Mouse (Mus musculus): ENCODE measurements around the gene Gm39566.
A peak's percentile ranks its signal among the peaks of the same experiment; 100 is the strongest.

Gene Gm39566

DNA sequence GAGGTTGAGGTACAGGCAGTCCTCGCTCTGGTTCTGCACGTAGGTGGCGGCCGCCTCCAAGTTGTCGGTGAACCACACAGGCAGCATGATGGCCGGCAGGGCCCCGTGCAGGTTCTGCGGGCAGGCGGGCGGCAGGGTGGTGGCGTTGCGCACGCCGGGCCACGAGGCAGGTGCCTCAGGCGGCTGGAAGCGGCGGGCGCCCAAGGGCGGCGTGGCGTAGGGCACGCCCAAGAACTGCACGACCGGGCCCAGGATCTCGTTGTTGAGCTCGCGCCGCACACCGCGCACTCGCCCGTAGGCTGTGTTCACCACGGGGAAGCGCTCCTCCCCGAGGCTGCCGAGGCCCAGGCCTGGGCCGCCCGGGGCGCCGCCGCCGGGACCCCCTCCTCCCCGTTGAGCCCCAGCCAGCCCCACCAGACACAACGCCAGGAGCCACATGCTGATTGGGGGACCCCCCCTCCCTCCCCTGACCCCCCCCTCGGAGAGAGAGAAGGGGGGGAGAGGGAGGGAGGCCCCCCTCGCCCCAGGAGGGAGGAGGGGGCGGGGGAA lies 19.0 kb upstream of the Gm39566 start:
- no peak for DNase-seq (ENCODE audit: low spot score in 2 of 2)

- DNase-seq (ENCODE audit: low spot score in 2 of 2): no peak
These were observed 18.5 kb upstream of the Gm39566 start for GRCm38 (mm10) chr11:69833554-69833953.

- DNase-seq (ENCODE audit: low spot score in 2 of 2): no peak
These were observed 13.7 kb upstream of the Gm39566 start for GRCm38 (mm10) chr11:69828832-69829231.

- no peak for DNase-seq (ENCODE audit: low spot score in 2 of 2)
These were observed 8.4 kb upstream of the Gm39566 start for GRCm38 (mm10) chr11:69823456-69823855.

- no peak for DNase-seq (ENCODE audit: low spot score in 2 of 2)
These were observed 7.0 kb upstream of the Gm39566 start, which contains the start of gene Spem1 for GRCm38 (mm10) chr11:69822080-69822479. TSS of gene Spem1 (minus strand) at chr11:69822180.

GRCm38 (mm10) chr11:69818871-69819270 lies 3.8 kb upstream of the Gm39566 start:
- no peak for DNase-seq (ENCODE audit: low spot score in 2 of 2)

- DNase-seq (ENCODE audit: low spot score in 2 of 2): no peak
These were observed 3.3 kb upstream of the Gm39566 start, which contains the start of gene Spem2 for GRCm38 (mm10) chr11:69818365-69818764. TSS of gene Spem2 (minus strand) at chr11:69818465.

DNA sequence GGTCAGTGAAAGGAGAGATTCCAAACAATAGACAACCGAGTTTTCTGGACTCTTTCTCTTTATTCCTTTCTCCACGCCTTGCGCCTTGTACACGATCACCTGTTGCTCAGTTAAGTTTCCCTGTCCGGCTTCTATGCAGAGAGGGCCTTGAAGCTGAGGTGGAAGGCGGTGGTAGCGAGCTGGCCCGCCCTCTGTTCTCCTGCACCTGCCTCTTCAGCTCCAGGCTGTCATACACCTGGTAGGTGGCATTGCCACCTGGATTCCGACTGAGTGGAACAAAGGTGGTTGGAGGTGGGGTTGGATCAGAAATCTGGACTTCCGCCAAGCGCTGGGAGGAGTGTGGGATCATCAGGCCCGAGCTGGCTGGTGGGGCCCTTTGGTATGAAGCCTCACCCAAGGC lies 1.4 kb upstream of the Gm39566 start:
- DNase-seq (ENCODE audit: low spot score in 2 of 2): no peak

GRCm38 (mm10) chr11:69810280-69810679 lies 4.8 kb downstream of the Gm39566 start:
- DNase-seq (ENCODE audit: low spot score in 2 of 2): no peak

DNA sequence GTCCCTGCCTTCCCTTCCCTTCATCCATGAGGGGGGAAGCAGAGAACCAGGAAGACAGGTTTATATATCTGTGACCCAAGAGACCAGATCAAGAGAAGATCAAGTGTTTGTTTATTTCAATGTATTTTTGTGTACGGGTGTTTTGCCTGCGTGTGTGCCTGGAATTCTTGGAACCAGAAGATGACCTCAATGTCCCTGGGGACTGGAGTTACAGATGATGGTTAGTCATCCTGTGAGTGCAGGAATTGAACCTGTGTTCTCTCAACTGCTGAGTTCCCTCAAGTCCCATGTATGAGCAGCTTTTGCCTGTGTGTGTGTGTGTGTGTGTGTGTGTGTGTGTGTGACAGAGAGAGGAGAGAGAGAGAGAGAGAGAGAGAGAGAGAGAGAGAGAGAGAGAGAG lies 7.5 kb downstream of the Gm39566 start:
- DNase-seq (ENCODE audit: low spot score in 2 of 2): no peak

DNA sequence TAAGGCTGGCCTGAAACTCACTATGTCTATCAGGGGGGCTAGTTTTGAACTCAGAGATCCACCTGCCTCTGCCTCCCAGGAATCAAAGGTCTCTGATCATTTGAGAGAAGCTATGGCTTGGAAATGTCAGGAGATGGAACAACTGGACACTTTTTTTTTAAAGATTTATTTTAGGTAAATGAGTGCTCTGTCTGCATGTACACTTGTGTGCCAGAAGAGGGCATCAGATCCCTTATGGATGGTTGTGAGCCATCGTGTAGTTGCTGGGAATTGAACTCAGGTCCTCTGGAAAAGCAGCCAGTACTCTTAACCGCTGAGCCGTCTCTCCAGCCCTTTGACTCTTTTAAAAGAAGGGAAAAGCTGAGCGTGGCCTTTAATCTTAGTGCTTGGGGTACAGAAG lies 8.7 kb downstream of the Gm39566 start:
- no peak for DNase-seq (ENCODE audit: low spot score in 2 of 2)

DNA sequence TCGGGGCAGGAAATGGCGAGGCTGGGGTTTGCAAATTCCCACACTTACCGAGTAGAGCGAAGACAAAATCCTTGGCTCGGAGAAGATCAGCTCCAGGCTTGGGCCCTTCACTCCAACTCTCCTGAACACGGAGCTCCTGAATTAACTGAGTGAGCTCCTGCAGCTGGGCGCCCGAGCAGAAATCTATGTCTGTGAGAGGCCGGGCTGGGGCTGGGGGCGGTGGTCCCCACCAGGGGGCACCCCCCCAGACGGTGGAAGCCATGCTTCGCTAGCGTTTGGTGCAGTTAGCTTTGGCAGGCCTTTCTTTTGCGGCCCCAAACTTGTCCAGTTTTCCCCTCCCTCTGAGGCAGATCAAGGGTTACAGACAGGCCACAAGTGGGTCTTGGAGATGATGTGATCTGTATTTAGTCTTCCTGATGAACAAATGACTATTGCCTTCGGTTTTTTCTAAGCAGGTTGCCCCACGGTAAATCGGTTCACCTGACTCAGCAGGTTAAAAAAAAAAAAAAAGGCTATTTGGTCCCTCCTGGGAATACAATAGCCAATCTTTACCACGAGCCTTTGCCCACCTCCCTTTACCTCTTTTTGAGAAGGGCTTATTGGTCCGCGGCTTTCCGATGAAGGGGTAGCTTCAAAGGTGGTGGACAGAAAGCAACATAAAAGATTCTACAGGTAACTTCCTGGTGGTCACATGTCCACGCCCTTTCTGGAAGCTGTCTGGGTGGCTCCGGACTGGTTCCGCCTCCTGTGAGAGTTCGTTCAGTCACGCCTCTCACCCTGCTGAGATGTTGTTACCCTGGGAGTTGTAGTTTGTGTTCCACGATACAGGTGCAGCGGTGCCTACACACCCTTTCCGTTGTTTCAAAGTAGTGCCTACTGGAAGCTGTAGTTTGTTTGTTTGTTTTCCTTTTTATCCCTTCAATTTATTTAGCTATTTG lies 9.9 kb downstream of the Gm39566 start, which contains the start of gene Tmem102:
Gene Tmem102, minus strand, starts transcription at position 653 of the 938 bp plus-strand sequence.
- no peak for DNase-seq (ENCODE audit: low spot score in 2 of 2)

DNA sequence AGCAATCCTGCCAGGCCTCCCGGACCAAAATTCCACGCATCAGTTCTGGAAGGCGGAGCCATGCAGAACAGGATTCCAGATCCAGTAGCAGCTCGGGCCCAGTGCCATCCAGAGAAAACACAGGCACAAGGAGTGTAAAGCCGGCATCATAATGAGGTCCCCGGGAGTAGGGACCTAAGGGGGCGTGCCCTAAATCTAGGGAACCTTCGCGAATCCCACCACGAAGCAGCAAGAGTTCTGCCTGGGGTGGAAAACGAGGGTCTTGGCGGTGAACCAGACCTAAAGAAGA lies 10.5 kb downstream of the Gm39566 start:
- DNase-seq (ENCODE audit: low spot score in 2 of 2): no peak

GRCm38 (mm10) chr11:69803786-69804651 lies 11.1 kb downstream of the Gm39566 start:
- peak; percentile 53 to 54 for DNase-seq (ENCODE audit: low spot score in 2 of 2)

DNA sequence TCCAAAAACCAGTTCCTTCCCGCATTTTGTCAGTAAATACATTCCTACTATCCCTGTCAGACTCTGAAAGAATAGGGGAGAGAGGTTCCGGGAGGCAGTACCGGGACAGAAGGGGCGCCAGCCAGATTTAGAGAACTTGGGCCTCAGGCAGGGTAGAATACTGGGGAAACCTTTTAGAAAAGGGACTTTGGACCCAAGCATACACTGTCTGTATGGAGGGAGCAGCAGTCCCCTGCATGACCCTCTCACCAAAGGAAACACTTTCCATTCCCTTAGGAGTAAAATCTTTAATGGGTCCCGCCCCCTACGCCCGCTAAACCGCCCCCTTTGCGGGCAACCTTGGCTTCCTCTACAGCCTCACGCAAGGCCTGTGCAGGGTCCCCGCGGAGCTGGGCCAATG lies 11.8 kb downstream of the Gm39566 start:
- DNase-seq (ENCODE audit: low spot score in 2 of 2): no peak

- DNase-seq (ENCODE audit: low spot score in 2 of 2): peak; percentile 54 to 60
These were observed 12.4 kb downstream of the Gm39566 start for GRCm38 (mm10) chr11:69802648-69803105.

- DNase-seq (ENCODE audit: low spot score in 2 of 2): no peak
These were observed 13.6 kb downstream of the Gm39566 start, which contains the start of gene Fgf11 for GRCm38 (mm10) chr11:69801379-69801977. TSS of gene Fgf11 (minus strand) at chr11:69801857.

DNA sequence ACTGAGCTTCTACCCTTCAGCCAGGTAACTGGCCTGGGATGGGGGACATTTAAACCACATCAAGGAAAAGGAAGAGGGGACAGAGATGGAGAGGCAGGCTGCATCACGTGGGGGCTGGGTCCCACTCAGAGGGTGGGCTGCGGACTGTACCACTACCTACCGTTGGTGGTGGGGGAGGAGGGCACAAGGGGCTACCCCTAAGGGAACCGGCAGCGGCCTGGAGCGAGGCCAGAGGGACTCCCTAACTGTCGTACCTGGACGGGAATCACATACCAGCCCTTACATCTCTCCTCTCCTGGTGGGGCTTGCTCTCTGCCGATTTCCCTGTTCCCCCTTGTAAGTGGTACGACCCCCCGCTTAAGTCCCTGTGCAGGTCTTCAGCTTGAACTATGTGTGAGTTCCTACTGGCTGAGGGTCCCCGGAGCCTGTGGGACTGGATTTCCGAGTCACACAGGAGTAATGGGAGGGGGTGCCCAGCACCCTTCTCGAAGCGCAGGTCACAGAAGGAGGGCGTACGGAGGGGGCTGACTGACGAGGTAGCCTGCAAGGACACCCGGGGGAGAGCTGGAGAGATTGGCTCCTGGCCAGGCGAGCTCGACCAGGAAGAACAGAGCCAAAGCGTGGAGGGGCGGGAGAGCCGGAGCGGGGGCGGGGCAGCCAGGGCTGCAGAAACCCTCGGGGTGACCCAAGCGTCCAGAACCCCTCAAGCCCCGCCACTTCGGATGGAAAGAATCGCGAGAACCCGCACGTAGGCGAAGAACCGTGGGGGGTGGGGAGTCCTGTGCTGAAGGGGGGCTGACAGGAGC lies 14.5 kb downstream of the Gm39566 start:
- DNase-seq (ENCODE audit: low spot score in 2 of 2): no peak

DNA sequence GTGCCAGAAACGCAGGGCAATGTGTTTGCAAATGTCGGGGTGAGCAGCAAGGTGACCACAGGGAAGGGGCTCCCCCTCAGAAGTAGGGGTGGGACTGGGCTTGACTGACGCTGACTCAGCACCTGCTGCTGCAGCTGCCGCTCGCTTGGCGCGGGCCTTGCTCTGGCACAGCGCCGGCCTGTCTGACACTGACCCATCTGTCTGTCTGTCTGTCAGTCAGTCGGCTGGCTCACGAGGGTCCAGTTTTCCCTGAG lies 15.0 kb downstream of the Gm39566 start:
- DNase-seq (ENCODE audit: low spot score in 2 of 2): no peak

DNA sequence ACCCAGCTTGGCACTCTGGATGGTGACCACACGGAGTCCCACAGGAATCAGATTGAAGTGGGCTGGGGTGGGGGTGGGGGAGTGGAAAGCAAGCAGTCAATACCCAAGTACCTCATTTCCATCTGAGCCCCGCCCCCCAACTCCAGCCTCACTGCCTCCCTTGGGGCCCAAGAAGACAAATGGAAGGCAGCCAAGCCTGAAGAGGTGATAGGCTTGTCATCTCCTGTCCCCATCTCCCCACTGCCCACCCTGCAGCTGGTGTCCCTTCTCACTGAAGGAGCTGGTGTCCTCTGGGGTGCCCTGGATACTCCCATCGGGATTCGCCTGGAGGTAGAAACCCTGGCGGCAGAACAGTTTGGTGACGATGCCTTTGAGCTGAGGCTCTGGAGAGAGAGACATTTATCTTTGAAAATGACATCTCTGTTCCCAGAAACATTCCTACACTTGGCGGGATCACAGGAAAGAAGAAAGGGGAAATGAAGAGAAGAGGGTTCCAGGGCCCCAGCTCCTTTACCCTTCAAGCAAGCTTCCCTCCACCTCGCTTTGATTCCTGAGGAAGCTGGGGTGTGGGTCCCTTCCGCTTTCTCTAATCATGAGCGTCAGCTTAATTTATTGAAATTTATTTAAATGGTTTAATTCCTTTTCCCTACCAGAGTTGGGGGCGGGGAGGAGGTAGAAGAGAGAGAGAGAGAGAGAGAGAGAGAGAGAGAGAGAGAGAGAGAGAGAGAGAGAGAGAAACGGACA lies 15.5 kb downstream of the Gm39566 start:
- no peak for DNase-seq (ENCODE audit: low spot score in 2 of 2)

All from frontal cortex, postnatal 25 days (tissue).